Mouse (Mus musculus): Measurements from ENCODE around the gene Pitpnm1. TPM values are rescaled to one million over a fixed set of nuclear protein-coding genes. Genes with fewer than 3 reads are reported as not detected.

Gene Pitpnm1
- total and polyA plus RNA-seq, 3 experiments: 25.3 to 51.2 TPM; not detected in 1

DNA sequence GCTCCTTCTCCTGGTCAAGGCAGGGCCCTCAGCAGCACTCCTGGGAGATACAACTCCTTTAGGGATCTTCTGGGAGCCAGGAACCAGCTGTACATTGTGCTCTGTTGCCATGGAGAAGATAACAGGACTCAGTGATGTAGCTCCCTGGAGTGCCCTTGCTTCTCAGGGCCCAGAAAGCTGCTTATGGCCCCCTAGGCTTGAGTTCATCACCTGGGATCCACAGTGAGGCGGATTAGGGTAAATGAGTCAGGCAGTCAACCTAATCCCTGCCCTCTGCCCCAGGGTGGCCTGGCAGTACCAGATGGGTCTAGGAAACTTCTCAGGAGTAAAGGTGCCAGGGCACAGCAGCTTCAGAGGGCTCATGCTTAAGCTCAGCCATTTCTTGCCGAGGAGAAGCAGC lies 39.6 kb downstream of the Pitpnm1 start, which contains the start of gene Gpr152:
Gpr152 (plus strand) TSS at position 342 of the 400 bp plus-strand sequence.
- Histone ChIP-seq H3K27me3 (ENCODE audit: control insufficient read depth in 1 of 2, insufficient read depth in 2 of 2, low read length in 2 of 2) (no peaks in the 10 kb centered on the region; a peak in 1 of 4 replicates), H3K9me3 (replicated peaks; ENCODE audit: insufficient read depth, low read length) (no peaks in the 10 kb centered on the region), H3K4me1 (ENCODE audit: control insufficient read depth in 1 of 2, insufficient read depth in 2 of 2, low read length in 2 of 2) (no peaks in the 10 kb centered on the region), H3K27ac (ENCODE audit: control insufficient read depth, low read depth, low read length) (no peak within 1 kb of the TSS), H3K9ac (ENCODE audit: control insufficient read depth, low read depth, low read length, poor library complexity, severe bottlenecking) (no peak within 1 kb of the TSS), H3K4me3 (ENCODE audit: control insufficient read depth in 1 of 2, insufficient read depth in 1 of 2, low read depth in 2 of 2, low read length in 2 of 2) (no peak within 1 kb of the TSS), H3K79me2 (ENCODE audit: control insufficient read depth, insufficient read depth, low read length, poor library complexity) (no peaks in the 10 kb centered on the region), H3K36me3 (ENCODE audit: control insufficient read depth in 1 of 2, insufficient read depth in 2 of 2, low read length in 2 of 2) (no peaks in the 10 kb centered on the region)
- TF ChIP-seq ETS1 (IDR thresholded peaks at IDR 0.05; ENCODE audit: low read depth, low read length) (no peak), UBTF (IDR thresholded peaks at IDR 0.05; ENCODE audit: borderline replicate concordance, insufficient read depth, low read depth, low read length) (no peak), MAFK (IDR thresholded peaks at IDR 0.05; ENCODE audit: borderline replicate concordance, low read depth, low read length) (no peak), E2F4 (IDR thresholded peaks at IDR 0.05; ENCODE audit: borderline replicate concordance, low read depth, low read length) (no peak), POLR2AphosphoS2 (IDR thresholded peaks at IDR 0.05; ENCODE audit: low read length) (no peak), MYB (IDR thresholded peaks at IDR 0.05; ENCODE audit: low read depth, low read length) (no peak), SMC3 (IDR thresholded peaks at IDR 0.05; ENCODE audit: low read depth, low read length) (no peak), TAL1 (IDR thresholded peaks at IDR 0.05; ENCODE audit: low read length) (no peak), GABPA (IDR thresholded peaks at IDR 0.05; ENCODE audit: low read depth, low read length) (no peak), SIN3A (IDR thresholded peaks at IDR 0.05; ENCODE audit: low read length) (no peak), POLR2AphosphoS5 (IDR thresholded peaks at IDR 0.05; ENCODE audit: borderline replicate concordance, low read depth, low read length) (no peak), MXI1 (IDR thresholded peaks at IDR 0.05; ENCODE audit: low read depth, low read length) (no peak), HCFC1 (IDR thresholded peaks at IDR 0.05; ENCODE audit: low read depth, low read length) (no peak), ZMIZ1 (IDR thresholded peaks at IDR 0.05; ENCODE audit: low read depth, low read length) (no peak), ELF1 (IDR thresholded peaks at IDR 0.05; ENCODE audit: low read depth, low read length) (no peak), NELFE (IDR thresholded peaks at IDR 0.05; ENCODE audit: low read depth, low read length) (no peak), TCF12 (IDR thresholded peaks at IDR 0.05; ENCODE audit: low read depth, low read length) (no peak)
- no peak for DNase-seq (ENCODE audit: low read depth, low spot score)

DNA sequence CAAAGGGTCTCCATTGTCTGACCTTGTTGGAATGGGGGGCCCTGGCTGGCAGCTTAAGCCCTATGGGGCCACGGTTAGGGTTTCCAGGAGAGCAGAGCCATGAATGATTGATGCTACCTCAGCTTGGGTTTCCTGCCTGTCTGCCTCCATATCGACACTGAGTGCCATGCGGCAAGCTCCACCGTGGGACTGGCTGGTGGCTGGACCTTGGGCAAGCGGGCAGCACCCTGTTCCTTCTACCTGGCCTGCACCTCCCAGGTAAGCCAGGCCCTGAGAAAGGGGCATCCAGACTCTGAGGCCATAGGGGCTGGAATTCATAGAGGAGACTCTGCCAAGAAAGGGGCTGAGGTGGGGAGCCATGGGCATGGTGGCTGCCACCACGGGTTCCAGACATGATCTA lies 40.3 kb downstream of the Pitpnm1 start:
- H3K9me3 ChIP-seq (replicated peaks; ENCODE audit: insufficient read depth, low read length): no peaks in the 10 kb centered on the region
- H3K4me3 ChIP-seq (ENCODE audit: control insufficient read depth in 1 of 2, insufficient read depth in 1 of 2, low read depth in 2 of 2, low read length in 2 of 2): no peak overlapping the region
- no peaks in the 10 kb centered on the region for H3K79me2 ChIP-seq (ENCODE audit: control insufficient read depth, insufficient read depth, low read length, poor library complexity)
- no peak overlapping the region for H3K27ac ChIP-seq (ENCODE audit: control insufficient read depth, low read depth, low read length)
- H3K9ac ChIP-seq (ENCODE audit: control insufficient read depth, low read depth, low read length, poor library complexity, severe bottlenecking): no peak overlapping the region
- no peak for TF ChIP-seq USF1 (IDR thresholded peaks at IDR 0.05; ENCODE audit: low read depth, low read length)
- no peak for TF ChIP-seq MAFK (IDR thresholded peaks at IDR 0.05; ENCODE audit: borderline replicate concordance, low read depth, low read length)
- TF ChIP-seq NELFE (IDR thresholded peaks at IDR 0.05; ENCODE audit: low read depth, low read length): no peak
- no peaks in the 10 kb centered on the region for H3K4me1 ChIP-seq (ENCODE audit: control insufficient read depth in 1 of 2, insufficient read depth in 2 of 2, low read length in 2 of 2)
- no peaks in the 10 kb centered on the region for H3K36me3 ChIP-seq (ENCODE audit: control insufficient read depth in 1 of 2, insufficient read depth in 2 of 2, low read length in 2 of 2)
- no peak for DNase-seq (ENCODE audit: low read depth, low spot score)
- H3K27me3 ChIP-seq (ENCODE audit: control insufficient read depth in 1 of 2, insufficient read depth in 2 of 2, low read length in 2 of 2): no peaks in the 10 kb centered on the region; a peak in 1 of 4 replicates
